Mouse (Mus musculus): ENCODE measurements at regions not wholly inside any gene's neighbourhood (a gene's known extent, or its start where the extent isn't known, plus 50 kb on each side); places are given as distances from the start of the nearest gene placed in this dataset.

DNA sequence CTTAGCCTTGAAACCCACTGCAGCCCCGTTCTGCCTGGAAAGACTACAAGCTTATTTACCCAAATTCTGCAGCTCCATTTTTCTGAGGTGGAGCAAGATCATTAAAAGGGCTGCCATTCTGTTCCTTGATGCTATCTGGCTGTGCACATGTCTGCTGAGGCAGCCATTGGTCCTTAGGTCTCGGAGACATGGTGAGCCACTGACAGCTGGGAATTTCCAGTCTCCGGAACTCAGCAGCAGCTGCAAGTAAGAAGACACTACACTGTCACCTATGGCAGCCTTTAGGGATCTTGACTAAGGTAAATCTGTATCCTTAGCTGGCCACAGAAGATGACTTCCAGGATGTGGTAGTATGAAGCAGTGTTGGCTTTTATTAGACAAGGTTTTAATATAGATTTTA is 467.9 kb downstream of the Cd83 start:
- no peak for DNase-seq

DNA sequence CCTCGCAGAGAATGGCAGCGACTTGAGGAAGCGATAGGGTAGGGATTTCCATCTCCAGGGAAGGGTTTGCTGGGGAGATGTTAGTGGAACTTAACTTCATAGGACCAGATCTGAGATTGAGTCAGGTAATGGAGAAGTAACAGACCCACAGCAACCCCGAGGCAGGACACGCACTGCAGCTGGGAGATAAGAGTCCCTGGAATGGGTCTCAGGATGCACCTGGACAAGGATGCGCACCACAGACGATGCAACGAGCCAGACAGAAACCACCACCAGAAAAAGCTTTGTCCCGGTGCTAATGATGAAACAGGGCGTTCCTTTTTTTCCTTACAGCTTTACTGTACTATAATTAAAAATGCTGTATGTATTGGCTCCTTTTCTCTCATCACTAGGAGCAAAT is 470.9 kb upstream of the Jarid2 start:
- no peak for DNase-seq

DNA sequence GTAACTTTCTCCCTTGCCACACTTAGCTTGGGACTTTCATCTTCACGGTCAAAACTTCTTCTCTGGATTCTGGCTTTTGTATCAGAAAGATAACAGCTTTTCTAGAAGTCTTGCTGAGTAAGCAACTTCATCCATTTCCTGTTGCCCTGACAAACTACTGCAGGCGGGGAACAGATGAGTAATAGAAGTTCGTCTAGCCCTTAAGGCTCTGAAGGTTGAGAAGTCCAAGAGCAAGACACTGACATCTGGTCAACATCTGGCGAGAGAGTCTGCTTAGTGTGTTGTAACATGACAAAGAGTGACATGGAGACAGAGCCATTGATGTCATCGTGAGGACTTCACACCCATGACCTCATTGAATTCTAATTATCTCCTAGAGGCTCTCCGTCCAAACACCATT is 469.2 kb upstream of the Jarid2 start:
- DNase-seq, result no peak

DNA sequence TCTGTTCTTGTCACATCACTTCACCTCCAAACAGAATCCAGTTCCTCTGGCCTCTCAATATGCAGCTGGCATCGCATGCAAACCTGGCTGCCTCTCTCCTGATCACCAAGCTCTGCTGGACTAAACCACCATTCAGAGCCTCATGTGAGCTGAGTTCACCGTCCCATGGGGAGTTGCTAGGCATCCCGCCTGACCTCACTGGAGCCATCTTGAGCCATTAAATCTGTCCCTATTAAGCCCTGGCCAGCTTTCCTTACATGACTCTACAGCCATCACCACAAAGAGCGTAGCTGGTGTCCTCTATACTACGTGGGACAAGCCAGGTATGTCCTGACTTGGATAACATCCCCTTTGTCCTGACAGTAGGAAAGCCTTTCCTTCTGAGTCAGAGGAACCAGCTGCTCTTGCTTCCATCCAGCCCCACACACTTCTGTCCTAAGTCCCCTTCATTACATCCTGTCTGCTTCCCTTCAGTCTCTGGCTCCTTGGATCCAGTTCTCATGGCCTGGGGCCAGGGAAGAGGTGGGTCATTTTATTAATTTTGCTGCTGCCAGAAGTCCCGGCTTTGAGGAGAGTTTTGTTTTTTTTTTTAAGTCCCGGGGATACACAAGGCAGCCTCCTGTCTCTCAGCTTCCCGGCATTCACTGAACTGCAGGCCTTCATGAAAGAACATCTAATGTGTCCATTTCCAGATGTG is 468.5 kb upstream of the Jarid2 start:
- DNase-seq, result no peak

DNA sequence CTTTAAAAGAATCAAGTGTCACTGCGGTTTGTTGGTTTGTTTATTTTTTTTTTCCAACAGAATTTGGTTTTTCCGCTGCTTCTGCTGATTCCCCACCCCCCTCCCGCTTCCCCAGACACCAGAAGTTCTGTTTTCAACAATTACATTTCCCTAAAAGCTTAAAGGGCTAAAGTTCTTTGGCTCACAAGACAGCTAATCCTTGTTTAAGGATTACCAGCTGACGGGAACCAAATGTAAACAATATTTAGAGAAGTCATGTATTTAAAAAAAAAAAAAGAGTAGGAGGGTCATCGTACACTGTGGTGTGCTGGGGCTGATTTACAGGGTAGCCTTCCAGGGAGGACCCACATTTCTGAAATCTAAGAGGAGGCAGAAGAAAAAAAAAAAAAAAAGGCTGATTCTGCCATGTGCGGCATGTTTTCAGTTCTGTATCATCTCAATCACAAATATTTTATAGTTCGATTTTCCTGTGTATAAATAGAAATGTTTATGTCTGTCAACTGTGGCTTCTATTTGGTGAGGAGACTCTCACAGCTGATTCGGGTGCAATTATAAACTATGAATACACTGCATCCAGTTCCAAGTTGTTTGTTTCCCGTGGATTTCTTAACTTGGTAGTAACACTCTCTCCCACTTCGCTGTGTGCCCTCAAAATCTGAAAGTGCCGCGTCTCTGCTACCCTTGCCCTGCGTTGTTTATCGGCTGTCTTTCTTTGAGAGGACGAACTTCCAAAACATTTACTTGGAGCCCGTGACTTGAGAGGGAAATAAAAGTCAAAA is 456.3 kb upstream of the Jarid2 start:
- no peak for DNase-seq

DNA sequence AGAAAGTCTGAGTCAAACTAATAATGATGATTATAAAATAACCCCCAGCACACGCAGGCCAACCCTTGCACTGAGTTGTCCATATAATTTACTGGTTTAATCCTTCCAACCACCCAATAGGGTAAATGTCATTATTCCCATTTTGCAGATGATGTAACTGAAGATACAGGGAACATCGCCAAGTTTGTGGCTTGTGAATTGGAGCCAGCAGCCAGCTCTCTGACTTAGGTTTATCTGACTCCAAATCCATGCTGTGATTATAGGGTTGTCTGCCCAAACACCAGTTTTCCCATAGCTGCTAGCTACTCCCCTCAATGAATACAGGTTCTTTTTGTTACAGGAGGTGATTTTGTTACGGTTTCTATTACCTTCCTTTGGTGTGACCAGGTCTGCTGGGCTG is 451.3 kb upstream of the Jarid2 start:
- DNase-seq, result no peak

DNA sequence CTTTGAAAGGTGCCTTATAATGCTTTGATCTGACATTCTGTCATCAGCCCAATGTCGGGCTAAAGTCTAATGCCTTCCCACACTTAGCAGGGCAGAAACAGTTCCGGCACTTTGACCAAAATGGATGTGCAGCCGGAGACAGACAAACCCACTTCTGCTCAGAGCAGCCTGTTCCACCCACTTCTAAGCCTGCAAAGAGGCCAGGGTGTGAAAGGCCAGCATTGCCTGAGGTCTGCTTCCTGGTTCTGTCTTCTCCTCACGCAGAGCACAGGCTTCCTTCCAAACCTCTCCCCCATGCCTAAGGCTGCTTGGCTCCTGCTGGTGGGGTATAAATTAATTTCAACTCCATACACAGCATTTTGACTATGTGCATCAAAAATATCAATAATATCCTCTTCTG is 450.2 kb upstream of the Jarid2 start:
- no peak for DNase-seq

DNA sequence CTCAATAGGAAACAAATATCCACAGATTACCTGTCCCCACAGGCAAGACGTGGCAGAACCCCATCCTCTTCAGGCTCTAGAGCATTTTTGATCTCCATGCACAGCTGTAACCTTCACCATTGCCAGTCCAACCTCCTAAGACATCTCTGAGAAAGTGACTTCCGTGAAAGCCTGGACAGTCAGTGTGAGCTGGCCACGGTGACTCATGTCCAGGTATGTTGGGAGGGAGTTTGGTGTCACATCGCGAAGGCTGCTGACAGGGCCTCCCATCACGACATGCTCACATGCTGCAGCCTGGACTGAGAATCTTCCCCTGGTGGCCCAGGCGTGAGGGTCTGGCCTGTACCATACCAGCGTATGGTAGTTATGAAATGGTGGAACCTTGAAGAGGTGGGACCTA is 449.0 kb upstream of the Jarid2 start:
- no peak for DNase-seq

DNA sequence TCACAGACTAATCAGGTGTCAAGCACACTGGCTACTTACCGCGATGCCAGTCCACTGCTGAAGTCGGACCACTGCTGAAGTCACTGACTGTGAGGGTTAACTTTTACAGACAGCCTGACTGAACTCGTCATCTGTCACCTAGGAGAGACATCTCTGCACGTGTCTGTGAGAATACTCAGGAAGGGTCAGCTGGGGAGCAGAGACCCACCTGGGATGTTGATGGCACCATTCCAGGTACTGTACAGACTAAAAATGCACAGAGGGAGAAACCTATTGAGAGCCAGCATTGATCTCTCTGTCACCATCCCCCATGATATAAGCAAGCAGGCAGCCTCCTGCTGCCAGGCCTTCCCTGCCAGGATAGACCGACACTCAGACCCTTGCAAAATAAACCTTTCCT is 447.5 kb upstream of the Jarid2 start:
- no peak for DNase-seq

DNA sequence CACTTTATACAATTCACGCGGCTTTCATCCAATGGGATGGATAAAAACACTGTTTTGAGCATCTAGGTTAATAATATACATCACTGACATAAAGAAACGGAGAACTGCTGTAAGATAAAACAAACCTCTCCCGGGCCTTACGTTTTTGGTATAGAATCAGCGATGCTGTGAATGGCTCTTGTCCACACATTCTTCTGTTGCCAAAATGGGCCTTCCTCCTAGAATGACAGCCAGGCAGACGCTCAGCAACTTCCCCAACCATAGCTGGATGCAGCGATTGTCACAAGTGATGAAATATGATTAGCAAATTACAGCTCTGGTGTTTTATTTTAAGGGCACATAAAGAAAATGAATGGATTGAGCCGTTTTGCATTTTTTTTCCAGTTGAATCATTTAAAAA is 447.0 kb upstream of the Jarid2 start:
- no peak for DNase-seq

DNA sequence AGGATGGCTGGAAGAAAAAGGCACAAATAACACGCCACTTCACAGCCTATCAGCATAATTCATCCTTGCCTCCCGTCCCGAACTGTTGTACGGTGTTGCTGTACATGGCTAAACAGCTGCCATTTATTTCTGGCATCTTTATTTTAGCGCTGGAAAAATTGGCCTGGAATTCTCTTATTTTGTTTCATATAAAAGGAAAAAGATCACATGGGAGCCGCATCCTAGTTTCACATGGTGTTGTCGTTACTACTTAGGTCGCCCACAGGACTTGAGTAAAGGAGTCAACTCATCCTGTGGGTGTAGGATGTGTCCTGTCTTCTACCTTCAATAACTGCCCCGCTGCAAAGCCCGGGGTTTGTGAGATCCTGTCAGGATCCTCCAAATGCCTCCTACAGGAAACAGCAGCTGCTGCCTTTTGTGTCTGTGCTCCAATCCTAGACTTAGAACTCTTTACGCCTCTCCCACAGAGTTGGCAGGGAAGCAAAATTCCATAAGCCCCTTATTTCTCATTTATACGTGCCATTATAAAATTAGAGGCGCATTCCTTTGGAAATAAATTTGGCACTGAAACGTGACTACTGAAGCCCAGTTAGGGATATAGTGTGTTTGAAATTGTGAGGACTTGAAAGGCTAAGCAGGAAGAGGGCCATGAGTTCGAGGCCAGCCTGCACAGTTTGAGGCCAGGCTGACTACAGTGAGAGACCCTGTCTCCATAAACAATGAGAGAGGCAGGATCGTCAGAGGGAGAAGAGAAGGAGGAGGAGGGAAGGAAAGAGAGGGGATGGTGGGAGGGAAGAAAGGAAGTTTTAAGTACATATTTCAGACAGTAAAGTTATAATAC is 446.3 kb upstream of the Jarid2 start:
- DNase-seq, result no peak

DNA sequence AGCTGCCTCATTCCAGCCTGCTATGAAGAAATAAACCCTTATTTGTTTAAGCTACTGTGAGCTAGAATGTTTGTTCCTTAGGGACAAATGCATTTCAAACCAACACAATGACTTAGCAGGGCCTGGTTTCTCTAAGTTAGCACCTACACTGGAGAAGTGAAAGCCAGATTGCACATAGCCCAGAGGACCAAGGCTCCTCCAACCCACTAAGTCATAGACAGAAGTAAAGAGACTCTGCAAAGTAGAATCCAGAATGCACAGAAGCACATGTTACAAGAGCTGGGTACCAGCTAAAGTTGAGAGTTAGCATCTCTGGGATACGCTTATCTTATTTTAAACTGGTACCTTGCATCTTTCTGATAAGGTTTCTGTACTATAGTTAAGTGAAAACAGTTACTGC is 443.4 kb upstream of the Jarid2 start:
- no peak for DNase-seq

DNA sequence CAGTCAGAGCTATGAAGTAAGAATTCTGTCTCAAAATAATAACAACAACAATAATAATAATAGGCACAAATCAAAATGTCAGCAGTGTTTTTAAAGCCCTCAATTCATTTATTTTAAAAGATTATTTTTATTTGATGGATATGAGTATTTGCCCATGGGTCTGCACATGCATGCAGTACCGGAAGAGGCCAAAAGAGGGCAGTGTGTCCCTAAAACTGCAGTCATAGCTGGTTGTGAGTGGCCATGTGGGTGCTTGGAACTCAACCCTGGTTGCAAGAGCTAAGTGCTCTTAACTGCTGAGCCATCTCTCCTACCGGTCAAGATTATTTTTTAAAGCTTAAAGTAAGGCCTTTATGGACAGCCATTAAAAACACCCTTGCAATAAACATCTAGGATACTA is 439.1 kb upstream of the Jarid2 start:
- DNase-seq, result no peak

DNA sequence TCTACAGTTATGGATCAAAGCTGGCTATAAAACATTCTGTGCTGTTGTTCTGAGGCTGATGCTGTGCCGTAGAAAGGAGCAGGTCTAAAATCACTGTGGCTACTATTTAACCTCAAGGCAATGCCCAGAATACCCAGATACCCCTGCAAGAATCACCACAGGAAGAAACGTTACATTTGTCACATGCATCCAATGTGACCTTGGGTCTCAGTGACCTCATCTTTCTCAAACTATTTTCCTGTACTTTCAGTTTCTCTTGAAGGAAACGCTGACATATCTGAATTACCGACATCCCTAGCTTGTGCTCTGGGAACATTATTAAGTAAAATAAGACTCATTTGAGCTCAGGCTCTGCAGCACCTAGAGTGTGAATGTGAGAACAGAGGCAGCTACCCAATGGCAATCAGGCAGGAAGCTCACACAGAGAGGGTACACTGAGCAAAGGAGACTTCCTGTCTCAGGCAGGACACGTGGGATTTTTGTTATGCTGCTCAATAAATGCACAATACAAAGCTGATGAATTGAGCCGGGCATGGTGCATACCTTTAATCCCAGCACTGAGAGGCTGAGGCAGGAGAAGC is 436.7 kb upstream of the Jarid2 start:
- DNase-seq, result no peak

DNA sequence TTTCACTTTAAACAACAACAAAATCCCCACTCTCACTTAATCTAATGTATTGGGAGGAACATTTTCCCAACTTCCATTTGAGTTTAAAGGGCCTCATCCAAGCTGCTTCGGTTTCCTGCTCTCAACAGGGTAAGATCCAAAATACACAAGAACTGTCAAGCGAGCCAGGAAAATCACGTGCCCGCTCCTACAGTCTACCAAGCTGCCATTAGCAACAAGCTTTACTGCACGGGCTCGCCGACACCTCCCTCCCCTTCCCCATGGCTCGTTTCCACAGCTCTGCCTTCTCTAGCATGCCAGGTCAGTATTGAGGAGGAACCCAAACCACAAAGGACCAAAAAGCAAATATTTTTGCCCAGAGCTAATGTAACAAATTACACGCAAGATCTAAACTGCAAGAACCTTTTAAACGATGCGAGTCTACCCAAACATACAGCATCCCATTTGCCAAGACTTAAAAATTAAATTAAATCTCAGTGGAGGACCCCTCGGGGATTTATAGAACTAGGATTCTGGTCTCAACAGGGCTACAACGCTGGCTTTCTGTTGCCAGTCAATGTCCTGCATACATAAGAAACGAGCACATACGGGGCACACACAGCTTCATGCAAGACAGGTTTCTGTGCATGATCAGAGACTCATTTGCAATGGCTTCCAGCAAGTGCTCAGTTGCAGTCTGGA is 435.4 kb upstream of the Jarid2 start:
- peak; percentile 70 to 83 for DNase-seq

DNA sequence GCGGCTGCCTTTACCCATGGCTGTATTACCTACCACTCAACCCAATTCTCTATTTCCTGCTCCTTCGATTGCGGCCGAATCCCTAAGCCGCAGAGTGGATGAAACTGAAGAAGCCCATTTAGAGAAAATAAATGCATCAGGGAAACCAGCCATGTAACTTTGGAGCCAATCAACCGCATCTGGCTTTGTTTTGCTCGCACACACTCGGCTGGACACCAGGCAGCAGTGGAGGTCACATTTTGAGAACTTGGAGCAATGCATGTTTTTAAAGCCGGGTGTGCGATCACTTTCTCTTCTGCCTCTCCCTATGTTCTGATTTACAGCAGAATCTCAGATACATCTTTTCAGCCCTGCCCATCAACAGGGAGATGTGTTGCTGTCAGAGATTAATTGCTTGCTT is 433.7 kb upstream of the Jarid2 start:
- no peak for DNase-seq

DNA sequence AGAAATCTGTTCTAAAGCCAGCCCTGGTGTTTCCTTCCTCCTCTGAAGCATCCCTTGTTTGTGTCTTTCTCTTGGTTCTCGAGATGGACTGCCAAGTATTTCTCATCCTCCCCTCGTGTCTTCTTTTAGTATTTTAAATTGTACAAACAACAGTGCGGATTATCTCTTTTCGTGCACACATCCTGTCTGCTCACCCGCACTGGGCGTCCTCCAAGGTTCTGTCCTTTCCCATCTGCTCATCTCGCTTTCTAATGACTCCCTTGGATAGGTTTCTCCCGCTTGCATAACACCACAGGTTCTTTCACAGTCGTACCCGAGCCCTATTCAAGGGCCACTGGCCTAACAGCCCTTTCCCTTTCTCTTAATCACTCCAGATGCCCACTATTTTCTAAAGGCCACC is 428.7 kb upstream of the Jarid2 start:
- peak; percentile 87 to 91 for DNase-seq

DNA sequence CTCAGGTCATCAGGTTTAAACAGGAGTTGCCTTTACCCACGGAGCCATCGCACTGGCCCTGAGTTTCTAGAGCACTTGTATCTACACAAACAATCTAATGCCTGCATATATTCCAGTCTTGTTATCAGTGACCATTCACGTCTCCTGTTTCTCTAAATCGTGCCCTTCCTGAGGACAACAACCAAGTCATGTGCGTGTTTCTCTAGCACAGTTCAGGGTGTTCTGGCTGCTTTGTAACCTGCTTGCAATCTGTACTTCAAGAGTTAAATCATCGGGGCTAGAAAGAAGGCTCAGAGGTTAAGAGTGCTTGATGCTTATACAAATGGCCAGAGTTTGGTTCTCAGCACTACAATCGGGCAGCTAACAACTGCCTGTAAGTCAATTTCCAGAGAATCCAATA is 428.1 kb upstream of the Jarid2 start:
- peak in 1 of 2 experiments; percentile 37 for DNase-seq

DNA sequence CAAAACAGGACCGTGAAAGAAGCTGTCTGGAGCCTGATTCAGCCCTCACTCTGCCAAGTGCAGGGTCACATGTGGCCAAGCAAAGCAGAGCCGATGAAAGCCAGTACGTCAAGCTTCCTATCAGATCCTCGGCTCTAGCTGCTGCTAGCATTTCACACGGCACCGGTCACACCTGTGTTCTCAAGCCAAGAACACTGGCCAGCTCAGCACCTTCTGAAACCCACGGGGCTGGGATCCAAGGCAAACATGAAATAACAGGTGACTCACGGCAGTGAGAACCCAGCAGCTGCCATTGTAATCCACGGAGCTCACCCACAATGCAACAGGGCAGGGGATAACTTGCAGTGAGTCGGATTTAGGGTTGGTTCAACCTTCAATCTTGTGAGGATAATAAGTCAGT is 427.3 kb upstream of the Jarid2 start:
- DNase-seq, result peak; percentile 72

DNA sequence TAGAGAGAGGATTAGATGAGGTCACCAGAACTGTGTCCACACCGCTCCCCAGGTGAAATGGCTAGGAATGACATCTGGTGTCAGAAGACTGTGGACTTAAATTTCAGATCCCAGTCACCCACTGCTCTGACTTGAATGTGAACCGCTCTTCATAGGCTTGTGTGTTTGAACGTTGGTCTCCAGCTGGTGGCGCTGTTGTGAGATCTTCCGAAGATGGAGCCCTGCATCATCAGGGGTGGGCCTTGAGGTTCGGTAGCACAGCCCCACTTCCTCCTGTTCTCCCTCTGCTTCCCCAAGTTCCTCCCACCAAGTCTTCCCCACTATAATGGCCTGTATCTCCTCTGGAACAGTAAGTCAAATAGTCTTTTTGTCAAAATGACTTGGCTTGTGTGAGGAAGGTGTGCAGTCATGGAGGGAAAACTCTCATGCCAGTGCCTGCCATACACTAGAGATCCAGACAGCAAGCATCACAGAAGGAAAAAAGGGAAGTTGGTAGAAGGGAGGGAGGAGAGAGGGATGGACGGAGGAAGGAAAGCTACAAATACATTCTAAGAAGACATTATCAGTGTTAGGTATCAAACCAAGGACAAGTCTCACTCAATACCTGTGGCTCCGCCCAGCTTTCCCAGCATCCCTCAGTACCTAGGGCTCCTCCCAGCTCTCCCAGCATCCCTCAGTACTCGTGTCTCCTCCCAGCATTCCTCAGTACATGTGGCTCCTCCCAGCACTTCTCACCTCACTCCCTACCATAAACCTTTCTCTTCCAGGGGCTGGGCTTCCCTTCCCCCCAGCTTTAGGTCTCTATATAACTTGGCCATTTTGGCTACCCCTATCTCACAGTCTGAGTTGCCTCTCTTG is 423.9 kb upstream of the Jarid2 start:
- peak in 1 of 2 experiments; percentile 36 for DNase-seq

DNA sequence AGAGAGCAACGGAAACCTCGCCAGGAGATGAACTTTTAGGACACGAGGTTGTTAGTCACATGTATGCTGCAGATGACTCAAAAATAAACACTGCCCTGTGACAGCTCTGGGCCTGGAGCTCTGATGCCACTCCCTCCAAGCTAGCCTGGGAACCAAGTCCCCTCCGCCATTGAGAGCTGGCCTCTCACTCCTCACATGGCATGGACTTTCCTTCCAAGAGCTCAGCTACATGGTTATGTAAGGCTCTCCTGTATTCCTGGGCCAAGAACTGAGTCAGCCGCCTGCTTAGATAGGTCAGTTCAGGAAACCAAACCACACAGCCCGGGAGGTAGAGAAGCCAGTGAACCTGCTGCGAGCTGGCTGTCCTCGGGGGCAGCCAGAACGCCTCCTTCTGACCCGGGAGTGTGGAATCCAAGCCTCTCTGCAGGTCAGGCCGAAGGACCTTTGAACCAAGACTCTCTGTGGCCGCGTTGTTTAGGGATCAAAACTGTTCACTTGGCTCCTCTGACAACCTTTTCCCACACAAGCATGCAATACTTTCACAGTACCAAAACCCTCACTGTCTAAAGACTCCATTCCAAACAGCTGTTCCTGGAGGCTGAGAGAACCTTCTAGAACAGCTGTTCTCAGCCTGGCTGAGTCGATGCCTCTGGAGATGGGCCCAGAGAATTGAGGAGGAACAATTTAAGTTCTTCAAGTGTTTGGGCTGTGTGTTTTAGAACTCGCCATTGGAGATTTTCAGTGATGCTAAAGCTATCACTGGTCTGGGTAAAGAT is 422.8 kb upstream of the Jarid2 start:
- peak; percentile 83 to 91 for DNase-seq

Data from cerebellum, adult 18-20 months (tissue).